Mouse (Mus musculus): ENCODE measurements around the gene Kcnj4. TPM values are rescaled to one million over a fixed set of nuclear protein-coding genes. Genes with fewer than 3 reads are reported as not detected.
"Not testable (repeated sequence)": the region's sequence is repeated elsewhere in the genome, so short reads cannot be mapped to it uniquely, and the experiment has no call there.

Kcnj4 gene
- polyA plus RNA-seq, 1 experiment from 2014 or later = not detected

DNA sequence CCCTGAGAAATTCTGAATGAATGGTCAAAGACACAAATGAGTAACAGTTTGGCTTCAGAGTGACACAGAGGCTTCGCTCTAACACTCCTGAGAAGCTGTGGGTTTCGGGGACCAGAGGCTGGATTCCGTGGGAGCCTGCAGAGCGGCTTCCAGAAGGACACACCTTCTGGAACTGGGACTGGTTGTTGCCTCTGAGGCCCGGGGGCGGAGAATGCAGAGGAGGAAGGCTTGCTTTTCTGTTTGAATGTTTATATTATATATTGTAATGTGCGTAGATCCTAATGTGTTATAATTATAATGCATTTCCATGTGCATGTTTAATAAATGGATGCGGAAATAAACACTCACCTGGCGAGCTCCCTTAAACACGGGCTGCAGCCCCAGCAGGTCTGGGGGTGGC lies 33.9 kb downstream of the Kcnj4 start:
- 54% methylated on average over 10 of the region's 10 CpGs for WGBS
- Histone ChIP-seq H3K27me3 (peaks cover 13% of the 10 kb centered on the region), H3K4me2 (peak overlapping the region; percentile 43; the same call in 1 of the 2 replicates), H3K36me3 (no peaks in the 10 kb centered on the region), H3K4me3 (peak overlapping the region; percentile 27; the same call in 1 of the 2 replicates), H3K27ac (no peak overlapping the region), H3K9me3 (peaks cover 4% of the 10 kb centered on the region; the same call in 1 of the 2 replicates), H3K4me1 (replicated peaks) (peaks cover 16% of the 10 kb centered on the region), H3K9ac (peak overlapping the region; percentile 43)
- ATAC-seq (ENCODE audit: low FRiP score) = no peak

DNA sequence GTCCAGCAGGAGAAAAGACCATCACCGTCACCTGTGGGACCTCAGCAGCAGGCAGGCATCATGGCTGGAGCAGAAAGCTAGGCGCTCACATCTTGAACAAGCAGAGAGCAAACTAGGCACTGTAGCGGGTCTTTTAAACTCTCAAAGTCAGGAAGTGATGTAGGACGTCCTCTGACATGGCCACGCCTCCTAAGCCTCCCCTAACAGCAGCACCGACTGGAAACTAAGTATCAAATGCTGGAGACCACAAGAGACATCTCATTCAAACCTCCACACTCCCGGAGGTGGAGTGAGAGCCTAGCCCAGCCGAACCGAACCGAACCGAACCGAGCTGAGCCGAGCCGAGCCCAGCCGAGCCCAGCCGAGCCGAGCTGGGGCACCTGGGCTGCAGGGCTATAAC lies 34.5 kb downstream of the Kcnj4 start:
- Histone ChIP-seq H3K27ac (no peak overlapping the region), H3K36me3 (no peaks in the 10 kb centered on the region), H3K9me3 (peaks cover 4% of the 10 kb centered on the region; the same call in 1 of the 2 replicates), H3K4me1 (replicated peaks) (peaks cover 16% of the 10 kb centered on the region), H3K27me3 (peaks cover 13% of the 10 kb centered on the region), H3K4me3 (peak overlapping the region; percentile 27), H3K9ac (peak overlapping the region; percentile 43; the same call in 1 of the 2 replicates), H3K4me2 (peak overlapping the region; percentile 43)
- WGBS = 31% methylated on average over 17 of the region's 17 CpGs
- ATAC-seq (ENCODE audit: low FRiP score) = no peak

DNA sequence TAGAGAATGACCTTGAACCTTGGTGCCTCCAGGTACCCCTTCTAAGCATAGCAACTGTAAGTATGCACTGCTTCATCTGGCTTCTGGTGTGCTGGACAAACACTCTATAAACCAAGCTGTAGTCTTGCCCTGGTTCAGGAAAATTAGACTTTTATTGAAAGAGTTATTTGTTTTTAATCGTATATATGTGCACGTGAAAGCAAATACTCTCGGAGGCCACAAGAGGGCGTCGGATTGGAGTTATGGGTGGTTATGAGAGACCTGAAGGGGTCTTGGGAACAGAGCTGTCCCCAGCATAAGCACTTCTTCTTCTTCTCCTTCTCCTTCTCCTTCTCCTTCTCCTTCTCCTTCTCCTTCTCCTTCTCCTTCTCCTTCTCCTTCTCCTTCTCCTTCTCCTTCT lies 35.5 kb downstream of the Kcnj4 start:
- H3K27me3 ChIP-seq = peaks cover 18% of the 10 kb centered on the region
- no peak overlapping the region for H3K9ac ChIP-seq
- H3K4me2 ChIP-seq = no peak overlapping the region
- no peaks in the 10 kb centered on the region for H3K36me3 ChIP-seq
- H3K4me1 ChIP-seq (replicated peaks) = peaks cover 16% of the 10 kb centered on the region
- WGBS = 70% methylated on average over 5 of the region's 5 CpGs
- H3K27ac ChIP-seq = no peak overlapping the region
- H3K4me3 ChIP-seq = no peak overlapping the region
- H3K9me3 ChIP-seq = peaks cover 4% of the 10 kb centered on the region; the same call in 1 of the 2 replicates
- no peak for ATAC-seq (ENCODE audit: low FRiP score)

DNA sequence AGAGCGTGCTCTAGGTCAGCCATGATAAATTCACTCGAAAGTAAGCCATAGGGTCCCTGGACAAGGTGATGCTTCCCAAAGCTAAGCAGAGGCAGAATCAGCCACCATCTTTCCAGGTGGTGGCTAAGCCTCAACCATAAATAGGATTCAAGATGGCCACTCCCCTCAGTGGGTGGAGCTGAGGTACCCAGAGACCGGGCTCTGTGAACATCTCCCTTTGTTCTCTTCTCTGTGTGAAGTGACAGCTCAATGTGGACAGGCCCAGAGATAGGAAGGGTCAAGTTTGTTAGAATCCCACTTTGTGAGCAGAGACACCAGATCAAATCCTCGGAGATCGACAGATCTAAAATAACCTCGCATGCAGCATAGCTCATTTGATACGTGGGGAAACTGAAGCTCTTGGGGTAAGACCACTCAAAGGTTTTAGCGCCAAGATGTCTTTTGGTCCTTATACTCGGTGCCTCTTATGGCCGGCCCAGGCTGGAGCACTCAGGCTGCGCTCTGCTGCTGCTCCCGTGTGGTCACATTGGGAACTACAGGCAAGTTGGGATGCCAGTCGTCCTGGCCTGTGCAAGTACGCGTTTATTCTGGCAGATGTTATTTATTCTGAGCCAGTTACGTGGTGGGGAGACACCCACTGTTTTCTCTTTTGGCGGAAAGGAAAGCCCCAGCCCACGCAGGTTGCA lies 38.3 kb downstream of the Kcnj4 start:
- Histone ChIP-seq H3K9me3 (no peaks in the 10 kb centered on the region), H3K4me3 (no peak overlapping the region), H3K27ac (no peak overlapping the region), H3K36me3 (no peaks in the 10 kb centered on the region), H3K27me3 (peaks cover 42% of the 10 kb centered on the region), H3K4me2 (no peak overlapping the region), H3K4me1 (replicated peaks) (peaks cover 15% of the 10 kb centered on the region), H3K9ac (peak overlapping the region; percentile 24; the same call in 1 of the 2 replicates)
- 8% methylated on average over 18 of the region's 18 CpGs for WGBS
- ATAC-seq (ENCODE audit: low FRiP score) = peak; percentile 90

DNA sequence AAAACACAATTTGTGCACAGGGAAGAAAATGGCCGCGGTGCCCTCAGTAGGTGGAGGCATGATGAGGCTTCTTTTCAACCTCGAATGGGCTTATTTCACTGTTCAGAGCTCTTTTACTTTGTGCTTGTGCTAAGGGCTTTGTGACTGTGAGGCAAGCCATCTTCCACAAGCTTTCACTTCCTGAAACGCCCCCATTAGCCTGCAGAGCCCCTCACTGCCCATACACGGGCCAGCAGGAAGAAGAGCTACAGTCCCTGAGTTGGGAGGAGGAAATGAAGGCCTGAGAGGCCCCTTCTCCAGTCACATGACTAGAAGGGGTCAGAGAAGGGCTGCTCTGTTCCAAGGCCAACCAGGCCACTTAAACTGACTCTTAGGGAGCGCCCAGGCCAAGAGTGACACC lies 48.5 kb downstream of the Kcnj4 start:
- H3K9ac ChIP-seq = no peak overlapping the region
- no peaks in the 10 kb centered on the region for H3K36me3 ChIP-seq
- peaks cover 41% of the 10 kb centered on the region for H3K27me3 ChIP-seq
- H3K9me3 ChIP-seq = no peaks in the 10 kb centered on the region
- 75% methylated on average over 6 of the region's 6 CpGs for WGBS
- no peak for ATAC-seq (ENCODE audit: low FRiP score)
- H3K4me2 ChIP-seq = no peak overlapping the region
- H3K27ac ChIP-seq = no peak overlapping the region
- peaks cover 7% of the 10 kb centered on the region for H3K4me1 ChIP-seq (replicated peaks)
- no peak overlapping the region for H3K4me3 ChIP-seq

DNA sequence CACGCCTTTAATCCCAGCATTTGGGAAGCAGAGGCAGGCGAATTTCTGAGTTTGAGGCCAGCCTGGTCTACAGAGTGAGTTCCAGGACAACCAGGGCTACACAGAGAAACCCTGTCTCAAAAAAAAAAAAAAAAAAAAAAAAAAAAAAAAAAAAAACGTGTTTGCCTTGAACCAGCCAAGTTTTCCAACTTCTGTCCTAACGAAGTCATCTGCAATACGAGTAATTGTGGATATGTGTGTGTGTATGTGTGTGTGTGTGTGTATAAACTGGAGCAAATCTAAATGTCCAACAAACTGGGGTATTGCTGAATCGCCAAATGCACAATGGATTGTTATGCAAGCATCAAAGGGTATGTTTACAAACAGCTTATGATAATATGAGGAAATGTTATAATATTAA lies 48.9 kb downstream of the Kcnj4 start:
- not testable (repeated sequence) for H3K4me1 ChIP-seq (replicated peaks); H3K4me2 ChIP-seq; ATAC-seq (ENCODE audit: low FRiP score); H3K9me3 ChIP-seq; H3K36me3 ChIP-seq; H3K4me3 ChIP-seq; H3K27ac ChIP-seq; H3K9ac ChIP-seq
- peaks cover 37% of the 10 kb centered on the region for H3K27me3 ChIP-seq
- WGBS = 58% methylated on average over 6 of the region's 6 CpGs

DNA sequence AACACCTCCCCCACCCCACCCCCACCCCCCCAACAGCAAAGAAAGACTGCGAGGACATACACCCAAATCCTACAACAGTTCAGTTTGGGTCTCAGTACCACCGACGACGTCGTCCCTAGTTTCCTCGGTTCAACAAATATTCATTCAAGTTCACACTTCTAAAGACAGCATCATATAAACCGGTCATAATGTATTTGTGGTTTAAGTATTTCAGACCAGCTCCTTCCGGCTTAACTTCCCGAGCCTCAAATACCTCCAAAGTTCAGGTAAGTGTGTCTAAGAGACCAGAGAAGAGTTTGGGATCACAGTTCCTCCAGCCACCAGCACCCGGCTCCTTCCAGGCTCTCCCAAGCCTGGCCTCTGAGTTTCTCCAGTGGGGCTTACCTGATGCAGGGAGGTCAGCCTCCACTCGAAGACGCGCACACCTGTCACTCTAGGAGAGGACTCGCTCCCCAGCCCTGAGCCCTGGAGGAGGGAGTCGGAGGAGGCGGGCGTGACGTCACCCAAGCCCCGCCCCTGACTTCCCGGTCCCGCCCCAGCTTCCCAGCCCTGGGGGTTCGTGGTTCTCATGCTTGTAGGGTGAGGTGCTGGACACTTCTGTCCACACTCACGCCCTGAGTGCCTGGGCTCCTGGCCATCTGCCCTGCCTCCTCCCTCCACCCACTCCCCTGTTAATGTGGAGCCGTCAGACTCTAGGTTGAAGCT lies 49.8 kb downstream of the Kcnj4 start, which contains the start of gene Csnk1e:
Gene Csnk1e, minus strand, starts transcription at position 461 of the 705 bp plus-strand sequence.
- H3K4me3 ChIP-seq = peak within 1 kb of the TSS; percentile 33
- WGBS = 3% methylated on average over 24 of the region's 24 CpGs
- 0 out of 2 replicates have a peak, but pooled peaks have one; percentile 68 for ATAC-seq (ENCODE audit: low FRiP score)
- no peak within 1 kb of the TSS for H3K27ac ChIP-seq
- peaks cover 7% of the 10 kb centered on the region for H3K4me1 ChIP-seq (replicated peaks)
- peaks cover 30% of the 10 kb centered on the region for H3K27me3 ChIP-seq
- peak within 1 kb of the TSS; percentile 63 for H3K9ac ChIP-seq
- H3K36me3 ChIP-seq = no peaks in the 10 kb centered on the region
- H3K4me2 ChIP-seq = peak within 1 kb of the TSS; percentile 65
- H3K9me3 ChIP-seq = no peaks in the 10 kb centered on the region

DNA sequence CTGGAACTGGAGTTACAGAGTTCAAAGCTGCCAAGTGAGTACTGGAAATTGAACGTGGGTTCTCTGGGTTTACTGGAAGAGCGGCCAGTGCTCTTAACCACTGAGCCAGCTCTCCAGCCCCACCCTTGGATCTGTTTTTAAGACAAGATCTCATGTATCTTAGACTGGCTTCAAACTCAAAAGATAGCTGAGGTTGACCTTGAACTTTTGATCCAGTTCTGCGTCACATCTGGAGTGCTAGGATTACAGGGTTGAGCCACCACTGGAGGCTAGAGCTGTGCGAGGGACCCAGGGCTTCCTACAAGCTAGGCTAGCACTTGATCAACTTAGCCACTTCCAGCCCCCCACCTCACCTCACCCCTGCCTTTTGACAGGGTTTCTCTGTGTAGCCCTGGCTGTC lies 51.2 kb downstream of the Kcnj4 start:
- Histone ChIP-seq H3K36me3 (no peaks in the 10 kb centered on the region), H3K4me2 (no peak overlapping the region), H3K27me3 (peaks cover 28% of the 10 kb centered on the region), H3K4me3 (no peak overlapping the region), H3K4me1 (replicated peaks) (peaks cover 7% of the 10 kb centered on the region), H3K27ac (no peak overlapping the region), H3K9me3 (no peaks in the 10 kb centered on the region), H3K9ac (no peak overlapping the region)
- ATAC-seq (ENCODE audit: low FRiP score) = no peak
- whole genome bisulfite sequencing = 92% methylated on average over 4 of the region's 4 CpGs

DNA sequence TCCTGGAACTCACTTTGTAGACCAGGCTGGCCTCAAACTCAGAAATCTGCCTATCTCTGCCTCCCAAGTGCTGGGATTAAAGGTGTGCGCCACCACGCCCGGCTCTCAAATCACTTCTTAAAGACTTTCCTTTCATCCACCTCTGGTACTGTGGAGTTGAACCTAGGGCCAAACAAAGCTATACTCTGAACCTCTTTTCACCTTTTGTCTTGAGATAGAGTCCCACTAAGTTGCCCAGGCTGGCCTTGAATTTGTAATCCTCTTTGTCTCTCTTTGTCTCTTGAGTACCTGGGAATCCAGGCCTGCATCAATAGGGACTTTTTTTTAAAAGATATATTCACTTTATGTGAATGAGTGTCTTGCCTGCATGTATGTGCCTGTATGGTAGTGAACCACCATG lies 57.0 kb downstream of the Kcnj4 start:
- no peak overlapping the region for H3K27ac ChIP-seq
- H3K9me3 ChIP-seq = no peaks in the 10 kb centered on the region
- ATAC-seq (ENCODE audit: low FRiP score) = no peak
- peaks cover 4% of the 10 kb centered on the region for H3K4me1 ChIP-seq (replicated peaks)
- H3K9ac ChIP-seq = no peak overlapping the region
- peaks cover 6% of the 10 kb centered on the region; the same call in 1 of the 2 replicates for H3K27me3 ChIP-seq
- no peak overlapping the region for H3K4me3 ChIP-seq
- WGBS = 95% methylated on average over 3 of the region's 3 CpGs
- H3K4me2 ChIP-seq = no peak overlapping the region
- H3K36me3 ChIP-seq = no peaks in the 10 kb centered on the region

DNA sequence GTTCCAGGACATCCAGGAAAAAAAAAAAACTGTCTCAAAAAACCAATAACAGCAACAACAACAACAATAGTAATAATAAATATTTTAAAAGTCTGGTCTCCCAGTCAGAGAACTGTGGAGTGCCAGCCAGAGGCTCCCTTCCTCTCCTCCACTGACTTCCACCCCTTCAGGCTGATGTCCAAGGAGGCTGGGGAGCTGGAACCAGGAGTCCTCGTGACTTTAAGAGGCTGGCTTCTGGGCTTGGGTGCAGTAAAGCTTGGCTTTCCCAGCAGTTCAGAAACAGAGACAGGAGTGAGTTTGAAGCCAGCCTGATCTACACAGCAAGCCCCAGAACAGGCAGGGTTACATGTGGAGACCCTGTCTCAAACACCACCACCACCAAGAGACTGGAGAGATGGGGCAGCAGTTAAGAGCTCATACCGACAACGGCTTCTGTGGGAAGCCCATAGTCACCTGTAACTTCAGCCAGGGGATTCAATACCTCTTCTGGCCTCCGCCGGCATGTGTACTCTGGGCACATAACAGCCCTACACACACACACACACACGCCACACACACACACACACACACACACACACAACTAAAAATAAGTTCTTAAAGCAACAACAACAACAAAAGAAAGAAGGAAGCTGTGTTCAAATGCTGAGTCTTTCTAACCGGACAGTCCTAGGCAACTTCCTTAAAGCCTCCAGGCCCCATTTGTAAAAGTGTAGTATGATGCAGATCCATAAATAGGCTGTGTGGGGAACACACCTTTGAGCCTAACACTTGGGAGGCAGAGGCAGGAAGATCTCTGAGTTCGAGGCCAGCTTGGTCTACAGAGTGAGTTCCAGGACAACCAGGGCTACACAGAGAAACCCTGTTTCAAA lies 59.0 kb downstream of the Kcnj4 start:
- WGBS = 87% methylated on average over 8 of the region's 8 CpGs
- H3K27me3 ChIP-seq = 0 out of 2 replicates have a peak, but pooled peaks cover 2% of the 10 kb centered on the region
- no peak for ATAC-seq (ENCODE audit: low FRiP score)
- peaks cover 14% of the 10 kb centered on the region for H3K4me1 ChIP-seq (replicated peaks)
- no peak overlapping the region for H3K9ac ChIP-seq
- H3K4me3 ChIP-seq = no peak overlapping the region
- H3K36me3 ChIP-seq = no peaks in the 10 kb centered on the region
- no peaks in the 10 kb centered on the region for H3K9me3 ChIP-seq
- H3K27ac ChIP-seq = no peak overlapping the region
- H3K4me2 ChIP-seq = no peak overlapping the region

DNA sequence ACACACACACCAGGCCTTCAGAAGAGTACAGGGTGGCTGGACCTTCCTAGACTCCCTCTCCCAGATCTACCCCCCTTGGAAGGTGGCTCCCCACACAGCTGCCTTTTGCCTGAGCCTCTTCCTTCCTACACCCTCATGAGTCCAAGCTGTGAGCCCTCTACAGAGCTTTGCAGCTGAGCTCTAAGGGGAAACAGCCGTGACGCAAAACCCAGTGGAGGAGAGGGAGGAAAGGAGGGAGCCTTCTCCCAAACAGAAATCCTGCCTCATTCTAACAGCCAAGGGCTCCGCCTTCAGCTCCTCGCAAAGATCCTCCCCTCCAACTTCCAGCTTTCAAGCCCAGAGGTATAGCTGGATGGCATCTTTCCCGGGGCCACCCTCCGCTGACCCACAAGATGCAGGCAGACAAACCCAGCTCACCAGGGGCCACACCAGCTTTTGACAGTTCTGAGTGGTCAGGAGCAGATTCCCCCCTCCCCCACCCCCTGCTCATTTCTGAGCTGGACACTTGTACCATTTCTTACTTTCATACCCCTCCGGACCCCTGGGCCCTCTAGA lies 61.1 kb downstream of the Kcnj4 start:
- Histone ChIP-seq H3K27ac (no peak overlapping the region), H3K4me2 (no peak overlapping the region), H3K9me3 (no peaks in the 10 kb centered on the region), H3K36me3 (no peaks in the 10 kb centered on the region), H3K4me1 (replicated peaks) (peaks cover 35% of the 10 kb centered on the region), H3K4me3 (no peak overlapping the region), H3K9ac (0 out of 2 replicates have a peak overlapping the region, but pooled peaks have one; percentile 24), H3K27me3 (no peaks in the 10 kb centered on the region)
- WGBS = 57% methylated on average over 7 of the region's 7 CpGs
- ATAC-seq (ENCODE audit: low FRiP score) = no peak

Data from hindbrain, embryonic 13.5 days (tissue).